Mouse (Mus musculus) spleen, postnatal 4 days (tissue): ENCODE measurements at regions not wholly inside any gene's neighbourhood (a gene's known extent, or its start where the extent isn't known, plus 50 kb on each side); places are given as distances from the start of the nearest gene placed in this dataset.
"Not testable (repeated sequence)": the region's sequence is repeated elsewhere in the genome, so short reads cannot be mapped to it uniquely, and the experiment has no call there.

Source experiments
- DNase-seq, 2 experiments: peaks; one replicate each; pipeline ENCODE4 v3.0.0; 2022; ENCODE audit warnings: low spot score in 2 of 2

DNA sequence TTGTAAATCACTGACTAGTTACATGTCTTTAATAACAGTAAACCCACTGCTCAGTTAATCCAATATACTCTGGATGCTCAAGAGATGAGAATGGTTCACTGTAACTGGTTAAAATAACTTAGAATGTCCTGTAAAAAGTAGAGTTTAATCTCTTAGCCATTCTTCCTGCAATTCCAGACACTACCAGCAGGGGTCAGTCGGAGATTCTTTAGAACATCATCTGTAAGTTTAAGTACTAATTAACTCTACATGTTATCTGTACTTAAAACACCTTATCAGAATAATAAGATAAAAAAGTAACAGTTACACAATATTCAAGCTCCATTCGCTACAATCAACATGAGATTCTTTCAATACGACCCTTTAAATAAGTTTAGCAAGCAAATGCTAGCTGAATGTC is 58.7 kb upstream of the Olig3 start:
- no peak for DNase-seq

DNA sequence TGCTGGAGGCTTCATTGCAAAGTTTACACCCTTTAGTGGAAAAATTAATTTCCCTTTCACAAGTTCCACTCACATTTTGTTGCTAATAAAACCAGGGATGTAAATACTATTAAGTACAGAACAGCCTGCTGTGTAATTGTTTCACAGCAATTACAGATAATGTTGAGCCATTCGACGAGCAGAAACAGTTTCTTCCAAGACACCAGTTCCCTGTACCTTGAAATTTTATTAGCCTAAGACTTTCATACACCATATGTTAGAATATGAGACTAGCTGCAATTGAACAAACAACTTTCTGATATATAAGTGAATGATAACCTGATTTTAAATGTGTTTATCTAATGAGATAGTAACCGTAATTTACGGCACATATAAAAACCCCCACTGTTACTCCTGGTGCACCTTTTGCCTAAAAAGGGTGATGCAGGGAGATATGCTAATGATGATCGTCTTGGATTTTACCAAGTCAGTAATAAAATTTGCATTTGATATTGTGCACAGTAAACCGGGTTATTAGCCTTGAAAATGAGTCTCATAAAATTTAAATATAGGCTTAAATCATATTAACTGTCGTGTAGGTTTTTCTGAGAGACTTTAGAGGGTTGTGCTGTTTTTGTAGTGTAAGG is 60.8 kb upstream of the Olig3 start:
- DNase-seq: no peak

DNA sequence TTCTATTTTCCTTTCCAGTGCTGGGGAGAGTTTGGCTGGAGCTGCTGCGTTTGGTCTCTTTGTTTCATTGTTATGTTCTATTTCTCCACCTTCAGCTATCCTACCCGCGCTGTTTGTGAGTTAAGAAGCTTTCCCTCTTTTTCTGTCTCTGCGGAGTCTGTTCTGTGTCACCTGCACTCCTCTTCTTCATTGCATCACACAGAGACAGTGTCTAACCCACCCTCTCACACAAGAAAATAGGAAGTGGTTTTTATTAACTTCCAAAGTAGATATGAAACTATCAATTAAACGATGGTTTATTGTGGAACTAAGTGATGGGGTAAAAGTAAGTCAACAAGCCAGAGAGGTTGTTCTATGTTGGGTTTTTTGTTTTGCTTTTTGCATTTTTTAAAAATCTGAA is 64.9 kb upstream of the Olig3 start:
- DNase-seq: peak in 1 of 2 experiments; percentile 22

DNA sequence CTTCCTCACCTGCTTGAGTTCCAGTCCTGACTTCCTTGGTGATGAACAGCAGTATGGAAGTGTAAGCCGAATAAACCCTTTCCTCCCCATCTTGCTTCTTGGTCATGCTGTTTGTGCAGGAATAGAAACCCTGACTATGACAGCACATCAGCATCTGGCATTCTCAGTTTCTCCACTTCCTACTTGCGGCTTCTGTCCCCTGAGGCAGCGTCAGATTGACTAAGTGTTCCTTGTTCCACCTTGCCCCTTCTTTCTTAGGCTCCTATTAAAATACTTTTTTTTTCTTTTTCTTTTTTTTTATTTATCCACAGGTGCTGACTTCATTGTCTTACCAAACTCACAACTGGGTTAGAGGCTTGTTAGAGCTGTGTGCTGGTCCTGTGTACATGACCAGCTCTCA is 65.3 kb upstream of the Olig3 start:
- not testable (repeated sequence) for DNase-seq

DNA sequence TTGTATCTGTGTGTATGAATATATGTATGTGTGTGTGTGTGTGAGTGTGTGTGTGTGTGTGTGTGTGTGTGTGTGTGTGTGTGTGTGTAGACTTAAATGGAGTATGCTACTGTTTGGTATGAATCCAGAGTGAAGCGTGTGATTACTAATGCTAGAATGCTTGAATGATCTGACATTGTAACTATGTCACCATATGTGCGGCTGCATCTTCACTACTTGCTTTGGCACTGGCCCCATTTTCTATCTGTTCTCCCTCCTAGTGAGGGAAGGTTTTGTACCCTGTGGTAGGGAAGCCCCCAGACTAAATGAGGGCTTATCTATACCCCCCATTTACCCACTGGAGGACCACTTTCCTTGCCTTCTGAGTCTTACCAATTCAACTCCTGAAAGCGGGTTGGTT is 74.2 kb upstream of the Olig3 start:
- DNase-seq: no peak

DNA sequence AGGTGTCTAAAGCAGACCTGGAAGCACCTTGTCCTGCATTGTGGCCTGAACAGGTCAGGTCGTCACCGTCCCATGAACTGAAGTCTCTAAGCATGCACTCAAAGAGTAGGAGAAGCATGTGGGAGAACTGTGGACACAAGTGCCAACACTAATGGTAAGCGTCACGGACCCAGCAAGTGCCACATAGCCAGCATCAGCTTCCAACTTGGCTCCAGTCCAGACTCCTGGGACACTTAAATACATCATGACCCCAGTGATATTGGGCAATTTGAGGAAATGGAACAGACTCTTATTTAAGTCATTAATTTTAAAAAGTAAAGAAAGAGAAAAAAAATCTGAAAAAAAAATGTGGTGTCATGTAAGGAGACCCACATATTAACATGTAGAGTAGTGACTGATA is 75.3 kb upstream of the Olig3 start:
- no peak for DNase-seq

DNA sequence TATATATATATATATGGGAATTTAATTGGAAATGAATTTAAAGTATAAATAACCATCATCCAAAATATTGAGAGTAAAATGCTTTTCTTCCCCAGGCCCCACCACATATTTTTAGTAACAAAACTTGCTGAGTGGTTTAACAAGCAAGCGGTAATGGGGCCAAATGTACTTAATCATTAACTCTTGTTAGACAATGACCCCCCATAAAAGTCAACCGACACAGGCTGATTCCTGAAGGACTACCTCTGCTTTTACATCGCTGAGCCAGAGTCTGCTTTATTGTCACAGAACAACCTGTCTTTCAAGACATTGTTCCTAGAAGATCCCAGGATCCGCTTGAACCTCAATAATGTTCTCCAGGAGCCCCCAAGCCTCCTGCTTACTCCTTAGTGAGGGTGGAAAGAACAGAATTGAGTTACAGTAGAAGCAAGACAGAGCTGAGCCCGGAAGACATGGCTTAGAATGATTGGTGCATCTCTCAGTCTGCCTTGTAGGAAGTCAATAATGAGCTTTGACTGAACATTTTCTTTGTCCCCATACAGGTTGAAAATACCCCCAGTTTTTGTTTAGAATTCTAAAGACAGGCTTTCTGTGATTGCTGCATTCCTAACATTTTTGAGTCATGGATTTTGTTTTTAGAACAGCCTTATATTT is 78.0 kb upstream of the Olig3 start:
- DNase-seq: no peak

DNA sequence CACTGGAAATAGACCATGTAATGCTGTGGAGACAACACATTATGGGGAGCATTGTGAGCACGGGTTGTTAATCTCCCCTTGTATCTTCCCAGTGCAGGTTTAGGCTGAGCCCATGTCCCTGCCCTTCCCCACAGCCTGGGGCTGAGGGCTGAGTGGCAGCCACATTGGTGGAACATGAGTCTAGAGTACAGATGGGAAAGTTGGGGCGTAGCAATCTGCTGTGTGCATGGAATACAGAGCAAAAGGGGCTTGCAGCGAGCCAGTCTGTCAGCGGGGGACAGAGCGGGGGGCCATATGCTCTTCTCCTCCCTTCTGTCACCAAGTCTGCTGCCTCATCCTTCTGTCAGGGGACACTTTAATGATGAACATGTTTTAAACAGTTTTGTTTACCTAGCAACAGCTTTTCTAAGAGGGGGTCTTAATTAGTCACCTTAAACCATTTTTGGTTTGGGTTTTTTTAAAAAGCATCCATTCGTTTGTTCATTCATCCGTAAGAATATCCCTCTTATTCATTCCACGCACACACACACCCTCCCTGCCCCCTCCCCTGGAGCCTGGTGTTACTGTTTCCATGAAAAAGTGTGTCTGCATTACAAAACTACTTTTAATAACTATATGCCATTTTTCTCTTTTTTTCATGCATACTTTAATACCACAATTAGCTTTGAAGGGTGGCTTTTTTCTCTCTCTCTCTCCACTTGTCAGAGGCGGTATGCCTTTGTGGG is 79.1 kb upstream of the Olig3 start:
- DNase-seq: no peak

DNA sequence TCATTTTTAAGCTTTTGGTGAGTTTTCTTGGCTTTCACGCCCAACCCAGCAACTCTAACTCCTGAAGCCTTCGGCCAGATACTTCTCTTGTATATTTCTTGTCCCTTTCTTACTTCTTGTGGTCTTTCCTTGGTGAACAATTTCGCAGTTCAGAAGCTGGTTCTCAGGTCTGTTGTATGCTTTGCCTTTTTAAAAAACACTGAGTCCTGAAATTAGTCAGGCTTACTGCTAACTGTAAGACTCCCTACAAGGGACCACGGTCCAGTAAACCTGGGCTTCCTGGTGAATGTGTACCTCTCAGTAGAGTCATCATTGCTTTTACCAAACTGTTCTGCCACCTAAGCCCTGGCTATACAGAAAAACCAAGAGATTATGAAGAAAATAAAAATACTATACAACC is 81.3 kb upstream of the Olig3 start:
- no peak for DNase-seq

DNA sequence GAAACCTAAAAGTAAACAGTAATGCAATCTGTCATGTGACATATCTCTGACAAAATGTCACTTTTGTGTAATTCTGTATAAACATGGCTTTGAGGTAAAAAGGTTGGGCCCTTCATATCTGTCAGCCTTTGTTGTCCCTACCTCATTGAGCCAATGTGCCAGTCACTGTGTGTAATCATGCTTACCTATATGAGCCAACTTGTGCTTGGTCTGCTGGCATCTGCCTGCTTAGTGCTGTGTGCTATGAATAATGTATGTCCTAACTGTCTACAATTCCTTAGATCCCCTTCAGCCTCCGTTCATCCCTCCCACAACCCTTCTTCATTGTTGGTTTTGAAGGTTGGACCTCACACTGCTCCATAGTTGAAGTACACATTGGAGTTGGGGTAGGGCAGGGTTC is 86.9 kb upstream of the Olig3 start:
- no peak for DNase-seq

DNA sequence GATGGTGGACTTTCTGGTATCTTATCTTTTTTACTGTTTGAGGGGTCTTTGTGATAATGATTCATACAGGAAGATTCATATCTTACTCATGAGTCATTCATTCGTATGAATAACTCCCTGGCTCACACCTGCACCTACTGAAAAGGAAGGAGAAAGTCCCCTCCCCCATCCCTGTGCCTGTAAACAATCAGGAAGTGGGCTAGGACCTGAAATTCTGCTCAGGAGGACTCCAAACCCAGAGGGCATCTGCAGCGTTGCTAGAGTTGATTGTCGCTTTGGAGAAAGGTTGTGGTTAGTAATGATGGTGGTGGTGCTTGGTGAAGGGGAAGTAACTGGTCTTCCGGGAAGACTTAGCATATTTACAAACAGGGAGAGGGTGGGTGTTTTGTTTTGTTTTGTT is 88.3 kb upstream of the Olig3 start:
- DNase-seq: no peak

DNA sequence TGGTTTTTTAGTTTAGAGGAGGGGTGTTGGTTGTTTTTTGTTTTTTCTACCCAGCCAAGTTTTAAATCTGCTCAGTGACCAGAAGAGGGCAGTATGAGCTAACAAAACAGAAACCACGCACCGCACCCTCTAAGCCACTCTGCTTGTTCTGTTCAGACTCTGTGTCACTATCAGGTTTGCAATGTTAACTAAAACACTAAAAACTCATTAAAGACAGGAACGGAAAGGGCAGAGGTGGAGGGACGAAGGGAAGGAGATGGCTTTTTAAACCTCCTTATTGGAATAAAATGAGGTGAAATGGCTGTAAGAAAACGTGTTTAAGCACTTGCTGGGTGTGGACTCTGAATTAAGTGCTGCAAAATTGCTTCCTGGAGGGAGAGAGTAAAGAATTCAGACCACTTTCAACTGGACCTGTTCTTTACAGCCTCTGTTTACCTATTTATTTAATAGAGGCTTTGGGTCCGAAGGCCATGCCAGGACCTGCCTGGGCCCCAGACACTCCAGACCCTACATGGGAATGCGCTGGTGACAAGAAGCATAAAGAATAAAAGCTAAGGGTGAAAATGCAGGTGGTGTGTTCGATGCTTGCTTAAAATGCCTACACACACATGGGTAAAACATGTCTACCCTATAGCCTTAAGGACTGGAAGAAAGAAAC is 116.1 kb upstream of the Olig3 start:
- DNase-seq: no peak

DNA sequence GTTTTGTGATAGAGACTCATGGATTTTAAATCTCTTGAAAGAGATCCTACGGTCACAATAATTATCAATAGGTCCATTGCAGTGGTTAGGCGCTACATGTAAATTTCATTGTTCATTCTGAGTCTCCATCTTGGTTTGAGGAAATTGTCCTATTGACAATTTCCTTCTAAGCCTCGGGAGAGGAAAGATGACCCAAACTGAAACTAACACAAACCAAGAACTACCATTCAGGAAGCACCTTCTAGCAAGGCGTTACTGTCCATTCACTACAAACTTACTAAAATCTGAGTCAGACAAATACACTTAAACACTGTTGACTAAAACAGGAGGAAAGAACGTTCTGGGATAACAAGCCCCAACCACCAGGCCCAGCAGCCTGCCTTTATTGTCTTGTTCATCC is 140.1 kb upstream of the Olig3 start:
- DNase-seq: no peak

DNA sequence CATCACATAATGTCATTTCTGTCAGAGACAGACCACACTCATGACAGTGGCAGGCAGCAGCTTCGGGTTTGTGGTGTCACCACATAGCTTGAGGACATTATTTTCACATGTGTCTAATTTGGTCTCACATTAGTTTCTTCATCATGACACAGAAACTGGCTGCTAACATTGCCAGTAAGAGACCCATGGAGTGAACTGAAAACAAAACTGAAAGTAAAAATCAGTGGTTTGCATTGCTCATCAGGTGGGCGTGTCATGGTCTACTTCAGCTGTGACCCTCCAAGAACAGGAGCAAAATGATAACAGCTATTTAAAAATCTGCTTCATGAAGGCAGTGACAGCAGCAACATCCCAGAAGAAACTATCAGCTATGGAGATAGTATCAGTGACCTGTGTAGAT is 146.6 kb upstream of the Olig3 start:
- no peak for DNase-seq

DNA sequence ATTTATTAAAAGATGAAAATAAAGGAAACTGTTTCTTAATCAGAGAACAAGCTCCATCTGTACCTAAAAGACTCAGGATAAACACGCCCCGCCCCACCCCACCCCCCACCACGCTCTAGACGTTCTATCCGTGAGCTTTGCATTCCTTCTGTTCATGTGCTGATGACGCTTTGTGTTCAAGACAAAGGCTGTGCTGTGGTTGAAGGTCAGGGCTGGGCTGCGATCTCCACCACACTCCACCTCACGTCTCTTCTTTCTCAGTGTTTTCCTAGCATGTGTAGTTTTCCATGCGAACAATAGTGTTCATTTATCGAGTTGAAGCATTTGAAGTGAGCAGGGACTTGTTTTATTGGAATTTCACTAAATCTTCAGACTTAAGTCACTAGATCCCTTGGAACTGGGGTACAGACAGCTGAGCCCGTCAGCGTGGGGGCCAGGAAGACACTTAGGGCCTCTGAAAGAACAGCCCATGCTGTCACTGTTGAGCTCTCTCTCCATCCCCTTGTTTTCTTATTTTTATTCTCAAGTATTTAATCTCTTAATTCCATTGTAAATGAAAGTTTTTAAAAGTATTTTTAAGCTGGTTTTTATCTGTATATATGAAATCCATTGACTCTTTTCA is 148.1 kb upstream of the Olig3 start:
- DNase-seq: no peak

DNA sequence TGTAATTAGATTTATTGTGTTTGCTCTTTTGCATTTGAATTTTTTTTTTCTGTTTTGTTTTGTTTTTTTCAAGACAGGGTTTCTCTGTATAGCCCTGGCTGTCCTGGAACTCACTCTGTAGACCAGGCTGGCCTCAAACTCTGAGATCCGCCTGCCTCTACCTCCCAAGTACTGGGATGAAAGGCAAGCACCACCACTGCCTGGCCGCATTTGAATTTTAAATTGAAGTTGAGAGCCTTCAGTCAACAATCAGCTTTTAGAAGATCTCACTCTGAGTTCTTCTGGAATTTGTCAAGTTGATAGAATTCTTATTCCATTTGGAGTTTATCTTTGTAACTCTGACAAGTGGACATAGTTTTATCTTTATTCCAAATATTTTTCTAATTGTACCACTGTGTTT is 148.8 kb upstream of the Olig3 start:
- DNase-seq: no peak

DNA sequence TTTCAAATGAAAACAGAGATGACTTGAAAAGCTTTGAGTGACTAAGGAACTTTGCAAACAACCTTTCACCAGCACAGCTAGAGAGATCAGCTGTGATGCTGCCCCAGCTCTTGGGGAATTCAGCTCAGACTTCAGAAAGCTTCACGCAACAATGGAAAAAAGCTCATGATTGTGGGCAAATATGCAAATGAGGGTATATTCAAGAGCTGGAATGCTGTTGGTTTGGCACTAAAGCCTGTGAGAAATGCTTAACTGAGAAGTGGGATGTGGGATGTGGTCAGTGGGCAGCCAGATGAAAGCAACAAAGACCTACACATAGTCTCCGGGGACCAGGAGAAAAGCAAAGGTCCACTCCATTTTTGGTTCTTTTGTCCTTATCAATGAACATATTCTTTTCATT is 156.0 kb upstream of the Olig3 start:
- DNase-seq: no peak

DNA sequence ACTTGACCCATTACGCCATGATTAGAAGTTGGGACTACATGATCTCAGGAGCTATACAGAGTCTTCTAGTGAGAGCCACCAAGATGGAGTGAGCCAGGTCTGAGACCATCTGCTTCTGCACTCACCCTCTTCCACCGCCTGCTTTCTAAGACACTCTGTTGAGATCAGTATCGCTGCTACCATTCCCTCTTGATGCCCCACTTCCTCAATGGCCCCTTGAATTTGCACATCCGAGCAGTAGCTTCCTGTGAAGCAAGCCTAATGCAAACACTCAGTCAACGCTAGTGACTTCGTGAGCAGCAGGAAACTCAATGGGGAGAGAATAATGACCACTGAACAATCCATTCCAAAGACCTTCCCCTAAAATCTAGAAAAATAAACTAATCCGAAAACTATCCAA is 160.7 kb upstream of the Olig3 start:
- no peak for DNase-seq

DNA sequence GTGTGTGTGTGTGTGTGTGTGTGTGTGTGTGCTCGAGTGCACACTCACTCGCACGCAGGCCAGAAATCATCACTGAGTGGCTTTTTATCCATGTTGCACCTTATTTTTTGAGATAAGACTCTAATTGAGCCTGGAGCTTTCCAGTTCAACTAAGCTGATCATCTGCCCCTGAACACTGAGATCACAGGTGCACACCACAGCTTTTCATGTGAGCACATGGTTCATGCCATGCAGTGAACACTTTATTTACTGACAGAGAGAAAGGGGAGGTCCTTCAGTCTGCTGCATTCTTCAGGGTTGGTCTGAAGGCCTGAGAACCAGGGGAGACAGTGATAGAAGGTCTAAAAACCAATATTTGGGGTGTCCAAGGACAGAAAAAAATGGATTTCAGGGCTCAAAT is 161.7 kb upstream of the Olig3 start:
- no peak for DNase-seq

DNA sequence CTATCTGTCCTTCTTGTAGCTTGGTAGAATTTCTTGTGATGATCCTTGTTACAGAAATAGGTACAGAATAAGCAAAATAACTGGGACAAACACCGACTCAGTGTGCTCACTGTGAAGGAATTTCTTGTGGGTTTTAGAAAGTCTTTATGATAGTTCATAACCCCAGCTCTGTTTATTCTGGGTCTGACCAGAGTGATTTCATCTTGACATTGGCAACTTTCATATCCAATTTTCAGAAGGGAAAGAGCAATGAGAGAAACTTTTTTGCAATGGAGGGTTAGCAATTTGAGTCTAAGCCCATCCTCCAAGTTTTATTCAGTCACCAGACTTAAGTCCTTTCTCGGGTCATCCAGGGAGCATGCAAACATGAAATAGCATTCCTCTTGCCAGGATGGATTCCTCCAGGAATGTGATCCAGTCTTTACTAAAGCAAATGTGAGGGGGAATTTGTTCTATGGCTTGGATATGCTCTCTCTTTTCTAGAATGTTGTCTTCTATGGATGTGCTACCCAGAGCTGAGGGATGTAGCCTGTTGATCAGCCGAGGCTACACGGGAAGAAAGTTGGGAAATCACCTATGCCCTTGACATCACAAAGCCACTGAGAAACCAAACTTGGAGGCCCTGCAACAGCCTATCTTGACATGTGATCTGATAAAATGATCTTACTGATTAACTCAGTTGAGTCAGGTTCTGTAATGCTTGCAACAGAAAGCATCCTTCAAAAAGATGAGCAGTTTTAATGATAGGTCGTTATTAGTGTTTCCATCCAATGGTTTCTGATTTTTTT is 163.2 kb upstream of the Olig3 start:
- no peak for DNase-seq

DNA sequence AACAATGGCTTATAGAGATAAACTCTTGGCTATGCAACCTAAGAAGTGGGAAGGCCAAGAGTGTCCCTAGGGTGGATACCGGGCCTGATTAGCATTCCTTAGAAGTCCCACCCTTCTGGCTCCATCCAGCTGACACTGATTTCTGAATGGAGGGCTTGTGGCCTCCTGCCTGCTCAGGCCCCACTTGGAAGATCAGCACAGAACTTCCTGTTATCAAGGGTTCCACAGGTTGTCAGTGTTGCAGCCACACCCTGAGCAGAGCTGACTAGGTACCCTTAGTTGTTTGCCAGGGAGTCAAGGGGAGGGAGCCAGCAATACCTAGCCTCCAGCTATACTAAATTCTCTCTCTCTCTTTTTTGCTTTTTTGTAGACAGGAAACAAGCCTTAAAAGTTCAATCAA is 164.1 kb upstream of the Olig3 start:
- DNase-seq: no peak
